Mouse (Mus musculus): ENCODE measurements around the gene Apba3. TPM values are rescaled to one million over a fixed set of nuclear protein-coding genes. Genes with fewer than 3 reads are reported as not detected.
A peak's percentile ranks its signal among the peaks of the same experiment; 100 is the strongest.

The Apba3 gene
- total RNA-seq, 2 experiments from 2014 or later, result 16.7 to 32.6 TPM

DNA sequence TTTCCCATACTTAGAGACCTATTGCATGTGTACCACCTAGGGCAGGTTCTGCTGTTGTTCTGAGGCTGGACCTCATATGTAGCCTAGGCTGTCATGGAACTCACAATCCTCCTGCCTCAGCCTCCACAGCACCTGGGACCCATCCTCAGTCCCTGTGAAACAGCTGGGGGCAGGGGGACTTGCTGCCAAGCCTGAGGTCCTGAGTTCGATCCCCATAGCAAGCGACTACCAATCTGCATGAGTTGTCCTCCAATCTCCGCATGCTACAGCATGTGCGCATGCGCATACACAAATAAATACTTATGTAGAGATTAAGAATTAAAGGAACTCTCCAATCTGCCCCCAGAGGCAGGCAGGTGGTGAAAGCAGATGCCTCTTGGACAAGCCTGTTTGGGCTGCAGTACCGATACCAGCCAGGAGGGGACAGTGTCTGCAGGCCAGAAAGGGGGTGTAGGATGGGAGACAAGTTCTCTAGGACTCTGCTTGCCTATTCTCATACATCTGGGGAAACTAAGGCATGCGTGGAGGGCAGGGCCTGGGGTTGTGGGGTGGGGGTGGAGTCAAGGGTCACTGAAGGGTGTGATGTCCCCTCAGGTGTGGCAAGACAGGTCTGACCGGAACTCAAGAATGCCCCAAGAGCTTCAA is 20.9 kb downstream of the Apba3 start:
- 0 out of 2 replicates have a peak, but pooled peaks have one; percentile 4 for ATAC-seq (replicated peaks; ENCODE audit: low FRiP score, low TSS enrichment, poor library complexity, severe bottlenecking)

DNA sequence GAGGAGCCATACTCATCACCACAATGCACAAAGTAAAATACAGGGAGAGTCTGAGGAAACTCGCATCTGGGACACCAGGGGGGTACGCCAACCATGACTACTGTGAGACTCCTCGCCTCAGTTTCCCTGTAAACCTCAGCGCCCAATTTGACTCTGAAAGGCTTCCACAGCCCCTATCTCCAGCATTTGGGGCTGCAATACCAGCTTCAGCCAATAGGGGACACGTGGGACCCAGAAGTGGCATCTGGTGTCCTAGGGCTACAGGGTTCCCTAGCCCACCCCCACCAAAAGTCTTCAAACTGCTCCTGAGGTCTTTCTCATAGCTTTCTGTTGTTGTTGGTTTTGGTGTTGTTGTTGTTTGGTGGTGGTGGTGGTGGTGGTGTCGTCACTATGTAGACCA is 21.8 kb downstream of the Apba3 start:
- ATAC-seq (replicated peaks; ENCODE audit: low FRiP score, low TSS enrichment, poor library complexity, severe bottlenecking), result no peak

DNA sequence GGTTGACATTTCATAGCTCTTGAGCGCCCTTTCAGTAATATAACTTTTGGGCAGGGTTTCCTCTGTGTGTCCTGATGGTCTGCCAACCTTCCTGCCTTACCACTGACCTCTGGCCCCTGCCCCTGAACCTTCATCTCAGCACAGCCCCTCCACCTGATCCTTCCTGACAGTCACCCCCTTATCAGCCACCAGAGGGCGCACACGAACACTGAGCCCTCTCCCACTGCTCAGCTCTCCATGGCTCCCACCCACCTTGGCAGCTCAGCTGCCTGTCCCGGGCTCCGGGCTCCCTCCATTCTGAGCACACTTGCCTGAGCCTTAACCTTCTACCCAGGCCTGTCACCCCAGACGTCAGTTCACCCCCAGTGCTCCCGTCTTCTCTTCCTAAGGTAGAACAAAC is 22.5 kb downstream of the Apba3 start:
- ATAC-seq (replicated peaks; ENCODE audit: low FRiP score, low TSS enrichment, poor library complexity, severe bottlenecking), result no peak

DNA sequence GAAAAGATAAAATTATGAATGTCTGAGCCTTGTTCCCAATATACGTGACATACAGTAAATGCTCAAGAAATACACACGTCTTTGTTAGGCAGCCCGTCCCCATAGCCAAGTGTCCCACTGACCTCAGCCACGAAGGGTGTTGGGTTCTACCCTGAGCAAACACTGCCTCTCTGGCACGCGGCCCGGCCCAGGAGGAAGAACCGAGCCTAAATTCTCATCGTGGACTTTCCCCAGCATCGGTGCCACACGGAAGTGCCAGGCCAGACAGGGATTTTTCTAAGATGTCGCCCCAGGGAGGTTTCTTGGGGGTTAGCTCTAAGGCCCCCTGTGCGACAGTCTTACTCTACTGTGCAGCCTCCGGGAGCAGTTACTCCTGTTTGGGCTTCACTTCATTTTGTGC is 23.1 kb downstream of the Apba3 start:
- no peak for ATAC-seq (replicated peaks; ENCODE audit: low FRiP score, low TSS enrichment, poor library complexity, severe bottlenecking)

DNA sequence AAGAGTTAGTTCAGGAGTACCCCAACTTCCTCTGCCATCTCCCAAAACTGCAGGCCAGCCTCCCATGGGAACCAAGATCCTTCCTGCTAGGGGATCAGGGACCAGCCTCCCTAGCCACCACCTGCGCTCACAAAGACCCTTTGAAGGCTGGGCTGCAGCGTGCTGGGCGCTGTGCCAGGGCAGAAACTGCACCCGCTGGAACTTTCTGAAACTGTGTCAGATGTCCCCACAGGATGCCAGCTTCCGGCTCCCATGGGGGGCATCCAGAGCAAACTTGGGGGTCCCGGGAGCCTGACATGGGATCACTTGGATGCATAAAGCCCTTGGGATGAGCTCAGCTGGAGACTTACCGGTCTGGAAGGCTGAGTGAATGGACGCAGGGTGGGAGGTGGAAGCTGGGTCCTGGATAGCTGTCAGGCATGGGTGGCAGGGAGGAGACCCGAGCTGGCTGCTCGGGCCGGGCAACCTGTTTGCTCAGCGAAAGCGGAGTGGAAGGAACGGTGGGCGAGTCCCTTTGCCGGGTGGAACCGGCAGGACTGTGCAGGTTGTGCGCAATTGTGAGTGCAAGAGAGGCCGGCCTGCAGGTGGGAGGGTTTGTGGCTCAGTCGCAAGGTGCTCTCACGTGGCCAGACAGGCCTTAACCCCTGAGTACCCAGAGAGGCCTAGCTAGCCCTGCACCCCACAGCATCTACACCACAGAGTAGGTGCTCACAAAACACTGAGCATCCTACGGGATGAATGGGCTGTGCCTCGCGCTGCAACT is 24.1 kb downstream of the Apba3 start:
- no peak for ATAC-seq (replicated peaks; ENCODE audit: low FRiP score, low TSS enrichment, poor library complexity, severe bottlenecking)

DNA sequence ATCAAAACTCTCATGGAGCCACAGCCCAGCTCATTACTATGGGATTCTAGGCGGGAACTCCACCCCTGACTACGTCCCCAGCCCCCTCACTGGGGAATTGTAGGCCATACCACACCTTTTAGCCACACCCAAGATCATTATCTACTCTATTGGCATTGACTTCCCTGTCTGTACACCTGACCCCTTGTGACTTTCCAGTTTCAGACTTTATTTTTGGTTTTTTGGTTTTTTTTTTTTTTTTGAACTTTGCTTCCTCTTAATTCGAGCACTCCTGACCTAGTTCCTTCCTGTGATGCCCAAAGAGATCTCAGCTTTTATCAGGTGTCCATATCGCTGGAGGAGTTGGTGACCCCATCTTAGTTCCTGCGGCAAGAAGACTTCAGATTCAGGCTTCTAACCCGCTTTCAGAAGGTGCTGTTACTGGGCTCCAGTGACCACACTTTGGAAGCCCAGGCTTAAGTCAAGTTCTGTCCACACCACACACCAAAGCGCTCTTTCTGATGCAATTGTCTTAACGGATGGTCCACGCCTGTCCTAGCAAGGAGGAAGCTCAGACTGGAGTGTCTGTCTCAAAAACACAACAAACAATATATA is 24.8 kb downstream of the Apba3 start, which contains the start of gene Tjp3:
TSS of gene Tjp3 (minus strand) at position 71 of the 594 bp plus-strand sequence.
- no peak for ATAC-seq (replicated peaks; ENCODE audit: low FRiP score, low TSS enrichment, poor library complexity, severe bottlenecking)

DNA sequence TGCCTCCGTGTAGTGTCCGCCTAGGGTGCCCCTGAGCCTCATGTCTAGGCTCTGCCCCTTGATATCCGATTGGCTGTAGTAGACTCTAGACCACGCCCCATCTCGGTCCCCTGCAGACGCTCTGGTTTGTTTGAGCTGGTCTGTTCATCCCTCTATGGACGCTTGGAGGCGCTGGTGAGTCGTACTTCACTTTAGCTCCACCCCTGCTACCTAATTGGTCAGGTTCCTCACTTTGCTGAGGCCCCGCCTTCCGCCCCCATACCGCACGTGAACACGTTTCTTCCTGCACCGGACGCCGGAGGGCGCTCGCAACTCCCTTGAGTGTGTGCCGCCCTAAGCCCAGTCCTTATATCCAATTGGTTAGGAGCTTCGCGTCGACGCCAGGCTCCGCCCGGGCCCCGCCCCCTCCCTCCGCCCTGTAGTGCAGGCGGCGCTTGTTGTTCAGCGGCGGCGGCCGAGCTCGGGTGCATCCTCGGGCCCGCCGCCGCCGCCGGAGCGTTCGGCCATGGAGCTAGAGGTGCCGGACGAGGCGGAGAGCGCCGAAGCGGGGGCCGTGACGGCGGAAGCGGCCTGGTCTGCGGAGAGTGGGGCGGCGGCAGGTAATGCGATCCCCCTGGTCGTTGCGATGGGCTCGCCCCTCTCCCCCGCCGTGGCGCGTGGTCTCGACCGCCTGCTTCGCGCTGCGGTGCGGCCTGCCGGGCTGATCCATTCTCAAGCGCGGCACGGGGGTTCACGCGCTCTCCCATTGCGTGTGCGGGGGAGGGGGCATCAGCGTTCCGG is 26.0 kb downstream of the Apba3 start, which contains the start of gene Pip5k1c:
TSS of gene Pip5k1c (plus strand) at position 410 of the 780 bp plus-strand sequence.
- peak; percentile 83 for ATAC-seq (replicated peaks; ENCODE audit: low FRiP score, low TSS enrichment, poor library complexity, severe bottlenecking)

DNA sequence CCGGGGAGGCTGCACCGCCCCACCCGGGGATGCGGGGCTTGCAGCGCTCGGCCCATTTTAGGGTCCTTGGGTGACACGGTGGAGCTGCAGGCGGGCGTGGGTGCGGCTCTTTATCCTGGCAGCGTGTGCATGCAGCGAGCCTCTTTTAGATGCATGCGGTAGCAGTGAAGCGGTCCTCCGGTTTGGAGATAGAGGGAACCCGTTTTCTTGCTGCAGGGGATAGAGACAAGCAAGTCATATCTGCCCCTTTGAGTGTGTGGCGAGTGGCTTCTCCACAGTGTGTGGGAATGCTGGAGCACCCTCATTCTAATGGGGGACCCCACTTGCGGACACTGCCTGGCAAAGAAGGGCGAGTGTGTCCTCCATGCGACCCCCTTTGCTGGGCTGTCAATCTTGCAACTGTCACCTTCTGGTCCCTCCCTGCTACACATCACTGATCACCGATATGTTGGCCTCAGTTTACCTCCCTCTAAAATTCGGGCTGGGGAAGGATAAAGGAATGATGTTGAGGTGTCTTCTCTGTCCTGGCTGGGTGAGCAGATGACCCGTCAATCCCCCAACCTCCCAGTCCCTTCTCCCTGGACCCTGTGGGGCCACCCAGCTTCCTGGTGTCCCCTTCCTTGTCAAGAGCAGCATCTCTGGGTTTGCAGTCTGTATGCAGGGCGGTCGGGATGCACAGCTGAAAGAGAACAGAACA is 26.7 kb downstream of the Apba3 start:
- ATAC-seq (replicated peaks; ENCODE audit: low FRiP score, low TSS enrichment, poor library complexity, severe bottlenecking), result peak; percentile 4; the same call in 1 of the 2 replicates

DNA sequence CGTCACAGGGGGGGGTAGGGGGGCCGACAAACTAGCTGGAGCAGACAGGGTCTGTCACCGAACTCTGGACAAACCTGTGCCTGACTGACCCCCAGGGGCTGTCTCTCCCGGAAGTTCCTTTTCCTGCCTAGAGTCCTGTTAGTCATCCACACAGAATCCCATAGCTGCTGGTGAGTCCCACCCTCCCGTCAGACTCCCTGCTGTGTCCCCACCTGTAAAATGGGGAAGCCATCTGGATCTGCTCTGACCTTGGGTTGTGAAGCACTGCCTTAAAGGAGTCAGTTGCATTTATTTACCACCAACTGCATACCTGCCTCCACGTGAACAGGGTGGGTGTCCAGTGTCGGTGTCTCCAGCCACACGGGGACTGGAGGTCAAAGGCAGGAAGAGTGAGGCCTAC is 27.7 kb downstream of the Apba3 start:
- ATAC-seq (replicated peaks; ENCODE audit: low FRiP score, low TSS enrichment, poor library complexity, severe bottlenecking), result no peak

DNA sequence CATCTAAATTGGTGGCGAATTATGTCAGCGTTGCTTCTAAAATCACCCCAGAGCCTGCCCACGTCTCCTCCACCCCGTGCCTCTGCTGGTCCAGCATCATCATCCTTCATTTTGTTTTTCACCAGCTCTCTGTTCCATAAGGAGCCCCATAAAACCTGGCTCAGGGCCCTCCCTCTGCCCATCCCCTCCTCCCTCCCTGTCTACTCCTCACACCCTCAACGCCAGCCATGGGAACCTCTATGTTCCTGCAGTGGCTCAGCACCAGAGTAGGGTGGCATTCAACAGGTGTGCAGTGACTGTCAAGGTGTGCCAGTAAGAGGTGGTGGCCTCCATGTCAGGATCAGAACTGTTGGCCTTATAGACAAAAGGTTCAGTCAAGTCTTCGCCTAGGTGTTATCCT is 28.4 kb downstream of the Apba3 start:
- no peak for ATAC-seq (replicated peaks; ENCODE audit: low FRiP score, low TSS enrichment, poor library complexity, severe bottlenecking)

DNA sequence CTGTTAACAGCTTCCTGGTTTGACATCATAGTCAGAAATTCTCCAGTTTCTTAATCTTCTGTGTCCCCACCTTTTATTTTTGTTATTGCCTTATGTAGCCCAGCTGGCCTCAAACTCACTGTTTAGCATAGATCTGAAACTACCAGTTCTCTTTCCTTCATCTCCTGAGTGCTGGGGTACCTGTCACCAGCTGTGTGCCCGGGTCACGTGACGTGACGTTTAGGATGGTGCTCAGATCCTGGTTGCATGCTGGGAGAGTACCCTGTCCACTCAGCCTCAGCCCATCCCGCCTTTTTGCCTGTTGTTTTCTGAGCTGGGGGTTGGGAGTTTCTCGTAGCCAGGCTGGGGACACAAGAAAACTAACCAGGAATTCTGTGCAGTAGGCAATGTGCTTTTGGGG is 30.5 kb downstream of the Apba3 start:
- no peak for ATAC-seq (replicated peaks; ENCODE audit: low FRiP score, low TSS enrichment, poor library complexity, severe bottlenecking)

DNA sequence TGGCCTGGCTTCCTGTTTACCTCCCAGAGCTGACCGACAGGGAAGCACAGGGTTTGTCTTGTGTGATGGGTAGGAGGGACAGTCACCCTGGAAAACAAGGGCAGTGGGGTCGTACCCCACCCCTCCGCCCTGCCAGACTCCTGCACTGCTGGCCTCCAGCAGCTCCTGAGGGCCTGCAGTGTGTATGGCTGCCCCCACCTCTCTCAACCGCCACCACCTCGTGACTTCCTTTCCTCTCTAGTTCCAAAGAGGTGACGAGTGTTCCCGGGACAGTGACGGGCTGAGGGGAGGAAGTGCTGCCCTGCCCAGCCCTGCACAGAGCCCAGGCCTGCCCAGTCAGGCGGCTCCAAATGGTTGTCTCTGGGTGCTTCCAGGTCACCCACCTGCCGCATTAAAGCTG is 31.1 kb downstream of the Apba3 start:
- no peak for ATAC-seq (replicated peaks; ENCODE audit: low FRiP score, low TSS enrichment, poor library complexity, severe bottlenecking)

DNA sequence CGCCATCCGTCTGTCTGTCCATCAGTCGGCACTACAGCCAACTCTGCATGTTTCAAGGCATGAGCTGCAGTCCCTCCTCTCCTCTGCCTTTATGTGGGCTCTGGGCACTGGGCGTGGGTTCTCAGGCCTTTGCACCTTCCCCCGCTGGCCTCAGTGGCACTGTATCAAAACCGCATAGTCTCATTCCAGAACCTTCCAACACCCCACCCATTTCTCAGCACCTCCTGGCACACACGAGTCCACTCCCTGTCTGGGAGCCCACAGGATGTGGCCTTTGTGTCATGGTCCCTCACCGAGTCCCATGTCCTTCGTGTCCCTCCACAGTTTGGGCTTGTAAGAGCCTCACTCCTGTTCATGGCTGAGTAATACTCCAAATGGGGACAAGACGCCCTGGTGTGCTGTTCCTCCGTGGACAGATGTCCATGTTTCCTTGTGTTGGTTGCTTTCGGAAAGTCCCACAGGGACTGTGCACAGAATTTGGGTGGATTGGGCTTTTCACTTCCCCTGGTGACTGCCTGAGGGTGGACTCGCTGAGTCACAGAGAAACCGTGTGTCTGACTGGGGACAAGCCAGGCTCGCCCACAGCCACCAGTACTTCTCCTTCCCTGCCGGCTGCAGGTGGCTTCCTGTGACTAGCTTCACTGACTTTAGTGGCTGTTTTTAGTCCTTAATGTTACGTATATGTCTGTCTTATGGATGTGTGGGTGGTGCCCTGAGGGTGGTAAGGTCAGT is 31.8 kb downstream of the Apba3 start:
- no peak for ATAC-seq (replicated peaks; ENCODE audit: low FRiP score, low TSS enrichment, poor library complexity, severe bottlenecking)

DNA sequence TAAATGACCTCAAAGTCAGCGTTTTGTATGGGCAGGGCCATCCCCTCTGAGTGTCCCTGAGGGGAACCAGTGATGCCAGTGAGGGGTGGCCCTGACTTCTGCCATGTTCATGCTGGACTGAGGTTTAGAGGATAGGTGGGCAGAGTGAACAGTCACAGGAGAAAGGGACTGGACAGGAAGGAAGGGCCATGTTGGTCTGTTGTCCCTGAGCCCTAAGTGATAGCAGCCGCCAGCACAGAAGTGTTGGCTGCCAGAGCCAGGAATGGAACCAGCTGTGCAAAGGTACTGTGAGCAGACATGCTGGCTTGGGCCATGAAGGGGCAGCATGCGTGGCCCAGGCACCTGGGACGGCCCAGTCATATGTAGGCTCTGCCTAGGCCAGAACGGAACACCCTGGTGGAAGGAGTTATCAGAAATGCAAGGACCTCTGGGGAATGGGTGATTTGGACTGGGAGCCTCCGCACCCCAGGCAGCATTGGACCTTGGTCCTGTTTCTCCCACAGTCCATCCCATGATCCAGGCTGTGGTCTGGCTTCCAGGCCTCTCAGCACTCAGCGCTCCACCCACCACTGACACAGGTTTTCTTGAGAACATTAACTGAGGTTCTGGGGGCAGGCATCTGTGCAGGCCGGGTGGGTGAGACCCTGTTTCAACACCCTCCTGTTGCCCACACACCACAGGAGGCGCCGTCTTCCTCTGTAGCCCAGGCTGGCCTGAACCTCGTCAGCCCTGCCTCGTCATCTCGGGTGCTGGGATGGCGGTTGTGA is 33.0 kb downstream of the Apba3 start:
- ATAC-seq (replicated peaks; ENCODE audit: low FRiP score, low TSS enrichment, poor library complexity, severe bottlenecking), result no peak

DNA sequence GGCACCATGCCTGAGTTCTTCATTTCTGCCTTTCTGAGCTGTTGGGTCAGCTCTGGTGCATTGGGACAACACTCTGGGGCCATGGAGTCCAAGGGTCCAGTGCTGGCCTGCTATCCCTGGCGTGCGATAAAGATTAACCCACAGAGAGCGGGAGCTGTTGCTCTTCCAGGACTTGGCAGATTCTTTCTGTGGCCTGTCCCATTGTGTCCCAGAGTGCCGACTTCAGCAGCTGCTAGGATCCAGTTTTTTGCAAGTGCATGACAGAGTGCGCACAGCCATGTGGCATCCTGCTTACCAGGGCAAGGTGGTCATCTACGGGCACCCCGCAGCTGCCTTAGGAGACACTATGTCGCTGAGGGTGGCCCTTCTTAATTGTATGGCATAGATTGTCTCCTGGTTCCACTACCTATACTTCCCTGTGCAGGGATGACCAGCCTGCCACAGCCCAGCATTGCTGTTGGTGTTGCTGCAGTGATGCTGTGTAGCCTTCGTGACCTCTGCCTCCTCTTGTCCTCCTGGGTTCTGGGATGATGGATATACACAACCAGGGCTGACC is 33.7 kb downstream of the Apba3 start:
- no peak for ATAC-seq (replicated peaks; ENCODE audit: low FRiP score, low TSS enrichment, poor library complexity, severe bottlenecking)

DNA sequence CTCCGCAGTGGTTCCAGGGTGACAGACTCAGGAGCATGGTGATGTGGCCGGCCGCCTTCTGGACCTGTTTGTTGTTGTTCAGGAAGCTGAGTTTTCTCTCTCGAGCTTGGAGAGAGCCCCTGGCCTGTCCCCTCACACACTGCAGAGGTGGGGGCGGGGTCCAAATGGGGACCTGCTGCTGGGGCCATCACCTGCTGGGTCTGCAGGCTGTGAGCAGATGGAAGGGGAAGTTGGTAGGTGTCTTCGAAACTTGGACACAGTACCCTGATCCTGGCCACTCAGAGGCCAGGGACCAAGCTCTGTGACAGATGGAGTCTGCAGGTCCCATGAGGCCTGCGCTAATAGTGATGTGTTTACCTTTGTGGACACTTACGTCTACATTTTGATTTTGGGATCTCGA is 34.6 kb downstream of the Apba3 start:
- ATAC-seq (replicated peaks; ENCODE audit: low FRiP score, low TSS enrichment, poor library complexity, severe bottlenecking), result no peak

DNA sequence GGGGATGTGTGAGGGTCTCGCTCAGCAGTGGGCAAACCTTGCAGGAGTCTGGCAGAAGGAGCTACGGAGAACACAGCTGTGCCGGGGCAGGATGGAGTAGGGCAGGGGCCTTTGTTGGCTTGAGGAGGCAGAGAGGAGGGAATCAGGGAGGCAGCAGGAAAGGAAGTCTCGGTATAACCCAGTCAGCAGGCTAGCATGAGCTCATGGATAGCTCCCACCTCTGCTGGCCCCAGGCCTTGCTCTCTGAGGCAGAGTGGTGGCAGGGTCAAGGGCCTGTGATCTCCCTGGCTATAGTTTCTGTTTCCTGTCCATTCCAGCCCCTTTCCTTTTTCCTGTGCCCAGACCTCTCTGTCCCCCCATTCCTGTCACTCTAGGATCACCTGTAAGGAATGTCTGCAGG is 35.5 kb downstream of the Apba3 start:
- ATAC-seq (replicated peaks; ENCODE audit: low FRiP score, low TSS enrichment, poor library complexity, severe bottlenecking), result no peak

DNA sequence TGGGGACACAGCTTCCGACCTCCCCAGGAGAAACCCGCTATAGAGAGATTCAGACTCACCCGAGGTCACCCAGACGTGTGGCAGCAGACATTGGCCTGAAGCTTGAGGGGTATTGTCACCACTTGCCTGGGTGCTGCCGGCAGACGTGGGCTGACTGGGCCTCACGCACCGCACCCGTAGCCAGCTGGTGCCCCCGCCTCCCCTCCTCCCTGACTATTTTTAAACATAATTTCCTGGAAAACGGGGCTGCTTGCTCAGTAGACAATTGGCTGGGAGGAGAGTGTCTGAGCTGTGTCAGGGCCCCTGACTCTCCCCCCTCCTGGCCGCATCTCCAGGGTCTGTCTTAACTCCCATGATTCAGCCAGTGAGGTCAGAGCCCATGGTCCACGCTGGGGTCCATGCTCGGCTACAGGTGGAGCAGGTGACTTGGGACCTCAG is 36.0 kb downstream of the Apba3 start:
- no peak for ATAC-seq (replicated peaks; ENCODE audit: low FRiP score, low TSS enrichment, poor library complexity, severe bottlenecking)

All from megakaryocyte-erythroid progenitor cell, adult 5-6 weeks (primary cell).